Mouse (Mus musculus) spleen, adult 12 weeks (tissue): ENCODE results near the gene Emilin1.

ENCODE experiments used
- DNase-seq: peaks from one replicate; pipeline ENCODE4 v3.0.0; 2022; ENCODE audit warnings: low spot score

Gene Emilin1

DNA sequence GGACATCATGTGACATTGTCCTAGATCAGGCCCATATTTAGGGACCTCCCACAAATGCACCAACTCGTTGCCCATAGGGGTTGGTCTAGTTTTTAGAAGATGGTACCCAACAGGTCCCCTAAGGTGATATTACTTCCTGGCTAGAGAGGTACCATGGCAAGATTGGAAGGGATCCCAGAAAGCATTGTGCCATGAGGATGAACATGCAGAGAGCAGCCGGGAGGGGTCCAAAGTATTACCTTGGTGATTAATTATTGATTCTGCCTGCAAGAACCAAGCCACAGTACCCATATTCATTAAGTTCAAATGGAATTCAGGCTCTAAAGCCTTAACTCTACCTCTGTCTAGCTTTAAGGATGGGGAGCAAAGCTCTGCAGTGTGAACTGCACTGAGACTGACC lies 12.9 kb downstream of the Emilin1 start:
- no peak for DNase-seq

DNA sequence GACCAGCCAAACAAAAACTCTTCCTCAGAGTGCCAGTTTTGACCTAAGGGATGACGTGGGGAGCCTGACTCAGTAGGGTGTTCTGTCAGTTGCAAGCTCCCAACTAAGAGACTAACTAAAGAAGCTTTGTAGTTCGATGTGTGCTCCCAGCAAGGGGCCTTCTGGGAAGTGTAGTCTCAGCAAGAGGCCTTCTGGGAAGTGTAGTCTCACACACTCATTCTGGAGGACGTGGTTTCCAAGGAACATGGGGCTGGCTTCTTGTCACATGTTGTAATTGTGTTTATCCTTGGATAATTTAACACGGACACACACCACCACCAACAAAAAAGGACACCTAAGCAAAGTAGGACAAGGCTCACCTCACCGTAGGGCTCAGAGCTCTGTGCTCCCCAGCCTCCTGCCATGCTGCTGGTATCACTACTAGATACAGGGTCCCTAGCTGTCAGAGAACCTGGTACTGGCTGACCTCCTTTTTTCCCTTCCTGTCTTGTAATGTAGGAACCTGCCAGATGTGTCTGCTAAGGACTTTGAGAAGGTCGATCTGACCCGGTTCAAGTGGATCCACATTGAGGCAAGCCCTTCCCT lies 14.8 kb downstream of the Emilin1 start:
- DNase-seq: no peak

- no peak for DNase-seq
Observed at GRCm38 (mm10) chr5:30930121-30930520, 16.9 kb downstream of the Emilin1 start.

- no peak for DNase-seq
Observed at GRCm38 (mm10) chr5:30930846-30931245, 17.6 kb downstream of the Emilin1 start.

- DNase-seq: no peak
Observed at GRCm38 (mm10) chr5:30931378-30931777, 18.2 kb downstream of the Emilin1 start.

DNA sequence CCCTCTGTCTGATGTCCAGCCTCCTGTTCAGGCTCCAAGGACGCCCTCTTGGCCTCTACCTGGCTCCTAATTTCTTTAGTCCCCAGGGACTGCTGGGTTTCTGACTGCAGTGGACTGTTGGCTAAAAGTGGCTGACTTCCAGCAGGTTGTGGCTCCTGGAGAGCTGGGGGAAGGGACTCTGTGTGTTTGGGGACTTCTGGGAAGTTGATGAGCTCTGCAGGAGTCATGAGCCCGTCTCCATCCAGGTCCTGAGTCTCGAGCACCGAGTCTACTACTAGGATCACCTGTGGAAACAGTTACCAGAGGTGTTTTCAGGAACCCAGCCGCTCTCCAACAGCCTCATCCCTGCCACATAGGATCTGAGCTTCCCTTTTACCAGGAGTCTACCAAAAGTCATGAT lies 20.5 kb downstream of the Emilin1 start:
- no peak for DNase-seq

GRCm38 (mm10) chr5:30934725-30935461 lies 21.7 kb downstream of the Emilin1 start:
- DNase-seq: no peak

- no peak for DNase-seq
Observed at GRCm38 (mm10) chr5:30943004-30943403, 29.8 kb downstream of the Emilin1 start.

DNA sequence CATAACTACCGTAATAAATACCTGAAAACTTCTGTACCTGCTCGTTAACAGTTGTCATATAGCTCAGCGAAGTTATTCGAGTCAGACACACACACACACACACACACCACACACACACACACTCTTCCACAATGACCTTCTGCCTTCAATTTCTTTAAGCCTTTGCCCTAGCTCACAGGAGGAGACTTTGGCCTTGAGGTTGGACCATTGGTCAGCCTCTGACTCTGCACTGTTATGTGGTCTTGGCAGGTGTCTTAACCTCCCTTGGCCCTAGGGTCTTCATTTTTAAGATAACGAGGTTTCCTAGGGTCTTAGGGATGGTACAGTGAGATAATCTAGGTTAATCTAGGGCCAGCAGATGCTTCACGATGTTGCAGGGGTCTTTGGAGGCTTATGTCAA lies 31.1 kb downstream of the Emilin1 start:
- no peak for DNase-seq

- no peak for DNase-seq
Observed at GRCm38 (mm10) chr5:30944956-30945781, 32.0 kb downstream of the Emilin1 start, which contains the start of gene Cgref1. TSS of gene Cgref1 (minus strand) at chr5:30945591.

GRCm38 (mm10) chr5:30948620-30949019 lies 35.4 kb downstream of the Emilin1 start:
- DNase-seq: no peak

- peak; percentile 76 for DNase-seq
Observed at GRCm38 (mm10) chr5:30949654-30950326, 36.6 kb downstream of the Emilin1 start.

DNA sequence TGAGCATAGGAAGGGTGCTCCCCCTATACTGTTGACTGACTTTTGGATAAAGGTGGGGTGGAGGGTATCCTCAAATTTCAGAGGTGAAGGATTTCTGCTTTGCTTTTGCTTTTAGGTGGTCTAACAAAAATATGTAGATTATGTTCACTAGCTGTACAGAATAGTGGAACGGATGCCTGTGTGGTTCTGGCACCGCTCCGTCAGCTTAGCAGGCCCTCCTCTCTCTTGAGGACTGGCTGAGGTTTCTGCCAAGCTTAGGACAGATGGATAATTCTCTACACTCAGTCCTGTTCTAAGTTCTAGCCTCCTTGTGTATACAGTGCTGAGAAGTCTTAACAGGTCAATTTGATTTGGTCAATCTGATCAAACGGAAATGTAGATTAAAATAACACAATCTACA lies 37.2 kb downstream of the Emilin1 start:
- no peak for DNase-seq

GRCm38 (mm10) chr5:30950922-30951321 lies 37.7 kb downstream of the Emilin1 start:
- DNase-seq: no peak

DNA sequence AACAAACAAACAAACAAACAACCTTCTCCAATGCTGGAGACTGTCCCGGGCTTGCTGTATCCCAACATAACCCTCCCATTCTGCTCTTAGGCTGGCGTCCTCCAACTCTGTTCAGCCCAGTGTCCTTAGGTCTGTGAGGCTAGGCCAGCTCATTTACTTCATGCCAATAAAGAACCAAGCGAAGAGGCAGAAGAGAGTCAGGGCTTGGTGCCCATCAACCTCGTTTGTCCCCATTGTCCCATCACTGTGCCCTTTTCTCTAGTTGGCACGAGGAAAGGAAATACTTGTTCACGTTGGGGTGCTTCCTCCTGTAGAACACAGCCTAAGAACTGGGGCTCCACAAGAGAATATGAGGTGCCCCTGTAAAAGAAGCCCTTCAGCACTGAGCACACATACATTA lies 38.5 kb downstream of the Emilin1 start:
- DNase-seq: no peak

- DNase-seq: no peak
Observed at GRCm38 (mm10) chr5:30952551-30952950, 39.3 kb downstream of the Emilin1 start.

GRCm38 (mm10) chr5:30954065-30954464 lies 40.9 kb downstream of the Emilin1 start:
- DNase-seq: no peak

GRCm38 (mm10) chr5:30954556-30954955 lies 41.4 kb downstream of the Emilin1 start:
- DNase-seq: no peak

DNA sequence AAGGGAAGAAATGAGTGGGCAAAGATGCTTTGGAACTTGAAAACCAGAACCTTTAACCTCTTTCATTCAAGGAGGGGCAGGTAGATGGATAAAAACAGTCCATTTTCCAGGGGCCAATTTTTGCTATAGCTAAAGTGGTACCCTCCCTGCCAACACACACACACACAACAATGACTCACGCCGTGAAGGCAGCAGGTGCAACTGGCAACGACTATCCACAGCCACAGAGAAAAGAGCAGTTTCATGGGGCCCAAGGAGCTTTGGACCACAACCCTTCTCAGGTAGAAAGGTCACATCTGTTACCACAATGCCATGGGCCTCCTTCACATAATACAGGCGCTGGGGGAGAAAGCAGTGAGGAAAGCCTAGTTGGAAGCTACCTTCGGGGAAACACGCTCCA lies 42.5 kb downstream of the Emilin1 start:
- no peak for DNase-seq

GRCm38 (mm10) chr5:30957891-30958290 lies 44.7 kb downstream of the Emilin1 start:
- DNase-seq: no peak

GRCm38 (mm10) chr5:30959198-30959854 lies 46.1 kb downstream of the Emilin1 start:
- DNase-seq: no peak

- DNase-seq: peak; percentile 95
Observed at GRCm38 (mm10) chr5:30959966-30960501, 46.8 kb downstream of the Emilin1 start, which contains the start of gene Preb. TSS of gene Preb (minus strand) at chr5:30960361.
